Mouse (Mus musculus): ENCODE data around the gene Sdk2.

- TF ChIP-seq CTCF (IDR thresholded peaks at IDR 0.05) = no peak
- no peak for TF ChIP-seq EP300 (IDR thresholded peaks at IDR 0.05)
These were observed 308.0 kb downstream of the Sdk2 start for GRCm38 (mm10) chr11:113758851-113759250.
